Mouse (Mus musculus): ENCODE data around the gene Prpf40b.

GRCm38 (mm10) chr15:99319411-99319871 lies 24.6 kb downstream of the Prpf40b start:
- TF ChIP-seq E2F4 (IDR thresholded peaks at IDR 0.05; ENCODE audit: insufficient read depth), result no peak
- no peak for TF ChIP-seq USF1 (IDR thresholded peaks at IDR 0.05; ENCODE audit: low read depth)
- no peak for TF ChIP-seq POLR2A (IDR thresholded peaks at IDR 0.05; ENCODE audit: insufficient read length, low read depth)
- no peak for TF ChIP-seq MYOD1 (IDR thresholded peaks at IDR 0.05; ENCODE audit: control insufficient read depth in 1 of 3, insufficient read length in 2 of 3, low read depth in 2 of 3)
